Mouse (Mus musculus): Measurements from ENCODE around the gene Tmem147.

DNA sequence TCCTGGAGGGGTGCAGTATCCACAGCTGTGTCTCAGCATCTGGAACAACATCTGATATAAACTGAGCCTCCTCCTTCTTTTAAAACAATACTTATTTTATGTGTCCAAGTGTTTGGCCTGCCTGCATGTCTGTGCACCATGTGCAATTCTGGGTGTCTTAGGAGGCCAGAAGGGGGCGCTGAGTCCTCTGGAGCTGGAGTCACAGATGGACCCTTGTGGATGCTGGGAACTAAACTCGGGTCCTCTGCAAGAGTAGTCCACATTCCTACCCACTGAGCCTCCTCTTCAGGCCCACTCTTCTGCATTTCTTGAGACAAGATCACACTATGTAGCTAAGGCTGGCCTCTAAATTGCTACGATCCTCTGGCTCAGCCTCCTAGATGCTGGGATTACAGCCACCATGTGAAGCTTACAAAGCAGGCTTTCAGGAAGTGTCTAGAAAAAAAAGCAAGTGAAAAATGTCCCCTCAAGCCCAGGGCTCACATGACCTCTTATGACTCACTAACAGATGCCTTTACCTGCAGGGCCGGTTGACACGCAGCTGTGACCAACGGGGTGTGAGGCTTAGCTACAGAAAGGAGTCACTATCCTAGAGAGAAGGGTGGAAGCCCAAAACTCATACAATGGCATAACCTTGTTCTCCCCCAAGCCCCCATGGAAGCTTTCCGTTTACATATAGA, 18.3 kb upstream of the Tmem147 start:
- no peak for TF ChIP-seq CTCF (IDR thresholded peaks at IDR 0.05; ENCODE audit: borderline replicate concordance, control insufficient read depth, extremely low read depth, insufficient read depth, low read length, poor library complexity)
- TF ChIP-seq POLR2A (IDR thresholded peaks at IDR 0.05; ENCODE audit: control insufficient read depth, extremely low read depth, insufficient read depth, low read length, poor library complexity): no peak

Data from thymus, adult 2 months (tissue).